In genomic region chr5:114482587-114483011, GRCm38 (mm10) we compare ENCODE assay signal across 9 mouse cellular contexts. TPM values are rescaled to one million over a fixed set of nuclear protein-coding genes. Genes with fewer than 3 reads are reported as not detected.
A peak's percentile ranks its signal among the peaks of the same experiment; 100 is the strongest.
DNase-seq lines count a peak whose midpoint lies in the region; ATAC-seq and TF ChIP-seq lines count a peak whose summit lies in the region.
"Had no signal": no experiment of that assay in that cellular context is flagged by ENCODE, and none has a peak within 500 bp of the region (broad histone marks: within the 10 kb centered on the region; RNA-seq: fewer than 3 reads in every experiment).

No protein-coding gene starts in this region.

- no peaks in the 10 kb centered on the region for H3K9me3 ChIP-seq in kidney, embryonic 14.5 days (ENCODE audit: control insufficient read depth, low read length)
- no peaks in the 10 kb centered on the region for H3K9me3 ChIP-seq in forebrain, postnatal 0 days (ENCODE audit: low read length)
- H3K9me3 ChIP-seq: G1E had no signal

- 5% methylated on average over 14 of the region's 14 CpGs for WGBS in kidney, embryonic 14.5 days
- 5% methylated on average over 14 of the region's 14 CpGs for WGBS in forebrain, postnatal 0 days

- H3K27me3 ChIP-seq in kidney, embryonic 14.5 days (ENCODE audit: control insufficient read depth, insufficient read depth, low read length), result no peaks in the 10 kb centered on the region
- peaks cover 4% of the 10 kb centered on the region; the same call in 1 of the 2 replicates for H3K27me3 ChIP-seq in forebrain, postnatal 0 days (ENCODE audit: insufficient read depth, low read length)

- no peak for DNase-seq in kidney, adult 18-20 months
- DNase-seq in Muller cell, postnatal 12 days (ENCODE audit: inconsistent ontology term), result peak; percentile 26
- DNase-seq in forebrain, postnatal 0 days, result no peak
- DNase-seq in retina, embryonic 14.5 days (ENCODE audit: low spot score), result peak; percentile 63
- DNase-seq in cerebellum, adult 11-12 months, result no peak
- no peak for DNase-seq in layer of hippocampus, postnatal 14 days (ENCODE audit: low spot score in 2 of 2)
- DNase-seq in cerebellum, postnatal 4 days (ENCODE audit: low spot score in 2 of 2), result no peak

- TF ChIP-seq CTCF in forebrain, postnatal 0 days (IDR thresholded peaks at IDR 0.05; ENCODE audit: low read depth), result no peak

- ATAC-seq in kidney, embryonic 14.5 days (ENCODE audit: low FRiP score, low TSS enrichment), result 0 out of 2 replicates have a peak, but pooled peaks have one; percentile 63
- peak; percentile 45; the same call in 1 of the 2 replicates for ATAC-seq in forebrain, postnatal 0 days

- 0 out of 2 replicates have a peak overlapping the region, but pooled peaks have one; percentile 17 for H3K27ac ChIP-seq in kidney, embryonic 14.5 days (ENCODE audit: low read depth, low read length)
- H3K27ac ChIP-seq in forebrain, postnatal 0 days (ENCODE audit: low read depth, low read length), result no peak overlapping the region

- no peak overlapping the region for H3K4me3 ChIP-seq in kidney, embryonic 14.5 days (ENCODE audit: low read length)
- H3K4me3 ChIP-seq in forebrain, postnatal 0 days (ENCODE audit: low read depth, low read length), result no peak overlapping the region

- peaks cover 8% of the 10 kb centered on the region for H3K4me1 ChIP-seq in kidney, embryonic 14.5 days (ENCODE audit: control insufficient read depth, insufficient read depth, low read length)
- no peaks in the 10 kb centered on the region for H3K4me1 ChIP-seq in forebrain, postnatal 0 days (ENCODE audit: insufficient read depth)

- H3K36me3 ChIP-seq in kidney, embryonic 14.5 days (ENCODE audit: control insufficient read depth, insufficient read depth, low read length), result no peaks in the 10 kb centered on the region
- no peaks in the 10 kb centered on the region for H3K36me3 ChIP-seq in forebrain, postnatal 0 days (ENCODE audit: insufficient read depth)
- H3K36me3 ChIP-seq: G1E had no signal

- H3K4me2 ChIP-seq in kidney, embryonic 14.5 days (replicated peaks; ENCODE audit: low read depth, low read length), result peak overlapping the region; percentile 30; the same call in 1 of the 2 replicates
- H3K4me2 ChIP-seq in forebrain, postnatal 0 days (ENCODE audit: low read depth), result no peak overlapping the region

- no peak overlapping the region for H3K9ac ChIP-seq in kidney, embryonic 14.5 days (ENCODE audit: low read depth, low read length)
- H3K9ac ChIP-seq in forebrain, postnatal 0 days, result no peak overlapping the region

RNA-seq across cellular contexts. Expression of gene Mvk, which starts 38.5 kb away (rescaled TPM):
- 45.0 and 48.3 TPM in 2 replicates for polyA plus RNA-seq in kidney, embryonic 14.5 days (2014; fragmentation: Nextera tagmentation; extraction: Ambion mirVana)
- 99.3 and 112 TPM in 2 replicates for total RNA-seq in forebrain, postnatal 0 days (2014; rRNA removed)
- 59.0 and 65.7 TPM in 2 replicates for polyA plus RNA-seq in forebrain, postnatal 0 days (2015; fragmentation: Nextera tagmentation; extraction: Ambion mirVana)
- 10 to 100 TPM; 40.5 to 48.2 TPM for total RNA-seq in layer of hippocampus, postnatal 14 days (2021)

RNA-seq across cellular contexts. Expression of gene Mmab, which starts 38.7 kb away (rescaled TPM):
- 19.0 and 32.9 TPM in 2 replicates for polyA plus RNA-seq in kidney, embryonic 14.5 days (2014; fragmentation: Nextera tagmentation; extraction: Ambion mirVana)
- 26.2 and 26.8 TPM in 2 replicates for total RNA-seq in forebrain, postnatal 0 days (2014; rRNA removed)
- polyA plus RNA-seq in forebrain, postnatal 0 days (2015; fragmentation: Nextera tagmentation; extraction: Ambion mirVana), result 22.7 and 28.6 TPM in 2 replicates
- 10 to 100 TPM; 19.6 to 21.9 TPM for total RNA-seq in layer of hippocampus, postnatal 14 days (2021)

Comparison
In these comparisons a context has a peak if more than half of its experiments do, and no peak if none do; other contexts are left out.
1. DNase-seq: peak in Muller cell, postnatal 12 days (single experiment) and retina, embryonic 14.5 days (single experiment); none in kidney, adult 18-20 months (single experiment), forebrain, postnatal 0 days (single experiment), cerebellum, adult 11-12 months (single experiment), layer of hippocampus, postnatal 14 days (0 of 2) and cerebellum, postnatal 4 days (0 of 2).